Mouse (Mus musculus) embryo, embryonic 10.5 days (tissue): ENCODE results near the gene Pdzd2.

Experiments used
- DNase-seq: peaks from one replicate; pipeline ENCODE4 v3.0.0-alpha.2; 2015; ENCODE audit warnings: low spot score

Gene Pdzd2

GRCm38 (mm10) chr15:12577715-12578114 lies 162.0 kb downstream of the Pdzd2 start:
- DNase-seq: no peak

DNA sequence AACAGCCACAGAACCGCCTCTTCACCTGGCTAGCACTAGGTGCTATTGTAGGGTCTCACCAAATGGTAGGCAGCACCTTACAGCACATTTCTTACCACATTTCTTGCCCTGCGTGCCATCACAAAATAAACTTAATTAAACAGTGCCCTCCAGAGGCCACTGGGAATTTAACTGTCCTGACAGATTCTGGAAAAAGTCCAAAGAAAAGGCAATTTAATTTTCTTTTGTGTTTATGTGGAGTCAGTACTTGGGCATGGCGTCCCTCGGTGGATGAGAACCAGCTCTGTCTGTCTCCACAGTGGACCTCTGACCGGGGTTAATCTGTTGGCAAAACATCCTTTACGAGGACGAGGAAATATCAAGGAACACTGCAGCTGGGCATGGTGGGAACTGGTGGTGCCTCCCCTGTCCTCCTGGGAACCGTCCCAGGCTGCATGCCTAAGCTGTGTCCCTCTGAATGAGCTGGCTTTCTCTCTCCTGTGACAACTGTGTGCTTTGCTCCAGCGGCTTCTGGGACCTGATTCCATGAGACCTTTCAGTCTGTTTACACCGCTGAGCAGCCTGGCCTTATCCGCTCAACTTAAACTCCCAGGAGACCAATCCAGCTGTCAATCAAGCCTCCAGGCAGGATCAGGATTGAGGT lies 162.5 kb downstream of the Pdzd2 start:
- DNase-seq: peak; percentile 77

- DNase-seq: no peak
These were observed 166.1 kb downstream of the Pdzd2 start for GRCm38 (mm10) chr15:12573621-12574020.

- DNase-seq: no peak
These were observed 168.6 kb downstream of the Pdzd2 start for GRCm38 (mm10) chr15:12571168-12571567.

- DNase-seq: no peak
These were observed 172.9 kb downstream of the Pdzd2 start for GRCm38 (mm10) chr15:12566637-12567440.

- no peak for DNase-seq
These were observed 174.4 kb downstream of the Pdzd2 start for GRCm38 (mm10) chr15:12565281-12565680.

DNA sequence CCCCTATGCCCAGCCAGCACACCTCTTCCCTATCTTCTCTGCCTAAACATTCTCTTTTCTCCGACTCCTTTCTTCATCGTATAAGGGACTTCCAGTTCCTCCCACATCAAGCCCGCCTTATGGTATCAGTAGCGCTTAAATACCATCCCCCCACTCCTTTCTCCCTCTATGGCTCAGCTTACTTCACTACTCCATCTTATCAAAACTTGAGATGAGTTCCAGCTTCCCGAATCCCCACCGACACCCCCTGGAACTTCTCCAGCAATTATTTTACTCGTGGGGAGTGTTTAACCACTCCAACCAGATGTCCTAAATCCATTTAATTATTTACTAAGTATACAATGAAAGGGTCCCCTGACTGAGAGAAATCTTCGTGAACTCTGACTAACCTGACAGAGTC lies 179.2 kb downstream of the Pdzd2 start:
- no peak for DNase-seq

DNA sequence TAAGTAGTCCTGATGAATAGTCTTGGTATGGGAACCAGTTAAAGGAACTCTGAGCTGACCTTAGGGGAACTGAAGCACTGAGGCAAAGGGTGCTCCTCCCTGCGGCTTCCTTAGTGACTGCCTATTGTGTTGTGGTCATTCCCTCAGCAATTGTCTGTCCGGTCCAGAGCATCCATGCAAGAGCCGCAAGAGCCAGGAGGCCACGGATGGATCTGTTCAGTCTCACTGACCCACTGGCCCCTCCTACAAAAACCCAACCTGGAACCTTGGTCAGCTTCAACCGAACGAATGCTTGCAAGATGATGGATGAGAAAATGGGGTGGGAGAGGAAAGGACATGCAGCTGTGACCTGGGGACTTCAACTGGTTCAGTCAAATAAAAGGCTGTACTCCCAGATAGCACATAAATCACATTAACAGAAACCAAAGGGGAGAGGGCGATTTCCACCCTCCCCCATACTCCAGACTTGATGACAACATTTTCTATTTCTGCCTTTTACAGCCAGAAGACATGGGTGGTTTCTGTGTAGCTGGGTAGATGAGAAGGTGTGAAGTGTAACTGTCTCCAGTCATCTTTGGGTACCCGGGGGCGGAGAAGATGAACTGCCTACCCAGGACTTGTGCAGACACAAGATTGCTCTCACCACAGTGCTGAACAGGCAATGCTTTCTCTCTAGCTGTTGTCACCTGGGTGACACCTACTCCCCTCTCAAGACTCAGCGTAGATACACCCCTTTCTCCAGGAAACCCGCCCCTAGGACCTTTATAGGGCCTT lies 181.9 kb downstream of the Pdzd2 start:
- DNase-seq: no peak

- DNase-seq: no peak
These were observed 186.5 kb downstream of the Pdzd2 start for GRCm38 (mm10) chr15:12553211-12553610.

DNA sequence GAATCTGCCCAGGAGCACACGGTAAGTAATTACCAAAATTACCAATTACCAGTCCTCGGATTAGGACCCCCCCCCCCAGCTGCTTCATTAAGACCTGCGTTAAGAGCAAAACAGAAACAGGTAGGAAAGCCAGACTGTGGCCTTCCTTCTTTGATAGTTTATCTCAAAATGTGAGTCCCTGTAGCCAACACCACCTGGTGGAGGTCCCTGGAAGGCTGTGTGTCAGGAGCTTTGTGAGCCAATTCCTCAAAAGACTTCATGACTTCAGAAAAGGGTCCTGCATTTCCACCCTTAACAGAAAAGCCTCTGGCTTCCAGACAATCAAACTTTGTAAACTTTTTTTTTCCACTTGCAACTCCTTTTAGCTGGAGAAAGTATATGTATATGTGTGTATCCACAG lies 188.8 kb downstream of the Pdzd2 start:
- peak; percentile 49 for DNase-seq

- DNase-seq: no peak
These were observed 189.3 kb downstream of the Pdzd2 start for GRCm38 (mm10) chr15:12550376-12550775.

DNA sequence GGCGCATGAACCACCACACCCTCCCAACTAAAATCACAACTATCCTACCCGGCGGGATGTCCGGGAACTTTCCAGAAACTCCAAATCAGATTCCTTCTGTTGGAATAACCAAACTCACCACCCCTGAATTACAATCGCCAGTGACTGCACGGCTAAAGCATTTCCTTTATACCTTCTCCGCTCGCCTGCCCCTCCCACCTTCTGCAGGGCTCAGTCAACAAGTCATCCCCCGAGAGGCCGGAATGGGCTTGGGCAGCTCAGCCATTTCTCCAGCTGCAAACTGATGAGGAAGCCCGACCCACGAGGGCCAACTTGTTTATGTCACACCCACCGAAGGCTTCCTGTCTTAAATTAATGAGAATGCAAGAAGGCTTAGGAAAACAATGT lies 189.8 kb downstream of the Pdzd2 start:
- DNase-seq: peak; percentile 66

DNA sequence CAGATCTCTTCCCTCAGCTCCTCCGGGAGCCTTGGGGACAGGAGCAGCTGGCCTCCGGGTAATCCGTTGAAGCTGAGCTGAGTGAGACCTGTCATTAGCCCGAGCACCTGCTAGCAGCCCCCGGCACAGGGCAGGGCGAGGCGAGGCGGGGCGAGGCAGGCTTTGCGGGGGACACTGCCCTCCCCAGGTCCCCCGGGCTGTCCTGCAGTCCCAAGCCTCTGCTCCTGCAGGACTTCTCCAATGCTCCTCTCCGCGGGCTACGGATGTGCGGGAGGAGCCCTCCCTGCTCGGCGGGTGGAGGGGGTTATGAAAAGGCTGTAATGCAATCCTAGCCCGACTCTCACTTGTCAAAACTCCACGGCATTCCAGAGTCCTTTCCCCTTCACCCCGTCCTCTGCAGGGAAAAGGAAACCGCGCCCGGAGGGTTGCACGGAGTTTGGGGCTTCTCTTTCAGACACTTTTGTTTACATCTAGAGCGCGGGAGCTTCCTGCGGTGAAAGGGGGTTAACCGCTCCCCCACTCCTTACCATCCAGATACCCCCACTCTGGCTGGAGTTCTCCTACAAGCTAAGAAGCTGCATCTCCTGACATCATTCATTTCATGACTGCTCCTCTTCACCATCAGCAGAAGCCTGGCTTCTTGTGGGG lies 190.3 kb downstream of the Pdzd2 start:
- peak; percentile 59 for DNase-seq

DNA sequence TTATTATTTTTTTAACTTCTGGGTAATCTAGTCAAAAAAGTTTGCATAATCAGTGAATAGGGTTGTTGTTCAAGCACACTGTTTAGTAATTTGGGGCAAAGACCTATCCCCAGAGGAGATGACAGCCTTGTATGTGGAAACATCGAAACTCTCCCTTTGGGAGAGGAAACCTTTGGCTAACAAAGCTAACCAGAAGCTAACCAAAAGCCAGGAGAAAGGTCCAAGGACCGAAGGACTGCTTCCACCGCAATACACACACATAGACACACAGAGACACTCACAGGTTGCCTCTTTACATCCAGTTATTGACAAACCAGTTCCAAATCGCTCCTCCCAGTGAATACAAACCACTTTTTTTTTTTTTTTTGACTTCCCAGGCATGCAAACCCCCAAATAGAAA lies 191.0 kb downstream of the Pdzd2 start:
- DNase-seq: no peak

GRCm38 (mm10) chr15:12547640-12548405 lies 191.9 kb downstream of the Pdzd2 start:
- DNase-seq: no peak

GRCm38 (mm10) chr15:12546781-12547180 lies 192.9 kb downstream of the Pdzd2 start:
- no peak for DNase-seq

DNA sequence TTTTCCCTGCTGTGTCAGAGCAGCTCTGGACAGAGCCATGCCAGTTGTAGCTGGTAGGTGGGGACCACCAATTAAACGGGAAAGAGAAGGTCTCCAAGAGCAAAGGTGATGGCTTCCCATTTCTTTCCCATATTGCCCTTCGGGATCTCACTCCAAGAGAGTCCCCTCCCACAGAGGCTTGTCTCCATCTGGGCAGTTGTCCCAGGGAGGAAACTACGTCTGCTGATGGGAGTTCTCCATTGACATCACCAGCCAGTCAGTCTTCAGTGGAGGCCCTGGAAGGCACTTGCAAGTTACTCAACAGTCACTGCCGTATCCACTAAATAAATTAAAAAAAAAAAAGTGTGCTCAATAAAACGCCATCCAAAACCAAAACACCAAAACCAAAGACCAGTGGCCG lies 194.1 kb downstream of the Pdzd2 start:
- DNase-seq: no peak

- no peak for DNase-seq
These were observed 194.5 kb downstream of the Pdzd2 start for GRCm38 (mm10) chr15:12545220-12545619.

- no peak for DNase-seq
These were observed 195.9 kb downstream of the Pdzd2 start for GRCm38 (mm10) chr15:12543686-12544325.

GRCm38 (mm10) chr15:12542316-12542715 lies 197.4 kb downstream of the Pdzd2 start:
- DNase-seq: no peak
